Mouse (Mus musculus) megakaryocyte, embryonic 14.5 days (primary cell): ENCODE results near the gene Tmem9b.

Source experiments
- FLI1 ChIP-seq: IDR thresholded peaks from 2 replicates; pipeline ENCODE4 v1.6.1; 2012; ENCODE audit warnings: low read length, inconsistent platforms, mixed read lengths
- GATA1 ChIP-seq: IDR thresholded peaks from 3 replicates; pipeline ENCODE4 v1.6.1; 2012; ENCODE audit warnings: mixed read lengths, low read length, inconsistent platforms, borderline replicate concordance

DNA sequence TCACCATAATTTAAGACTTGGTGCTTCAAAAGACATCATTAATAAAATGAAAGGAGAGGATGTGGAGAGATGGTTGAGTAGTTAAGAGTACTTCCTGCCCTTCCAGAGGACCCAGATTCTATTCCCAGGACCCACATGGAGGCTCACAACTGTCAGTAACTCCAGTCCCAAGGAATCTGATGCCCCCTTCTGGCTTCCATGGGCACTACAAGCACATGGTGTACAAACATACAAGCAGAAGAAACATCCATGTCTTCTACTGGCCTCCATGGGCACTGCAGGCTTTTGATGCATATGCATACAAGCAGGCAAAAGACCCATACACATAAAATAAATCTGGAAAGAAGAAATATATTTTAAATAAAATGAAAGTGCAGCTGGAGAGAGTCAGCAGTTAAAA is 52.5 kb downstream of the Tmem9b start:
- TF ChIP-seq GATA1 (no peak), FLI1 (no peak)
